Mouse (Mus musculus): ENCODE data around the gene Ube2r2. TPM values are rescaled to one million over a fixed set of nuclear protein-coding genes. Genes with fewer than 3 reads are reported as not detected.

Gene Ube2r2
- polyA plus RNA-seq, 1 experiment = 130 TPM

- TF ChIP-seq POLR2A (IDR thresholded peaks at IDR 0.05; ENCODE audit: insufficient read depth, low read length) = no peak
- TF ChIP-seq CTCF (IDR thresholded peaks at IDR 0.05; ENCODE audit: low read depth, low read length) = no peak
- TF ChIP-seq EP300 (IDR thresholded peaks at IDR 0.05; ENCODE audit: insufficient read depth, low read depth, low read length) = no peak
- no peaks in the 10 kb centered on the region for H3K4me1 ChIP-seq (ENCODE audit: control insufficient read depth, insufficient read depth, low read length)
- no peak overlapping the region for H3K27ac ChIP-seq (ENCODE audit: insufficient read depth, low read length)
- H3K27me3 ChIP-seq (ENCODE audit: control insufficient read depth, insufficient read depth, low read length, poor library complexity, severe bottlenecking) = no peaks in the 10 kb centered on the region
- no peak overlapping the region for H3K4me3 ChIP-seq (ENCODE audit: low read depth, low read length)
- H3K9ac ChIP-seq (ENCODE audit: low read depth, poor library complexity, severe bottlenecking) = no peak overlapping the region
- H3K9me3 ChIP-seq (replicated peaks; ENCODE audit: control insufficient read depth, insufficient read depth, low read length, poor library complexity, severe bottlenecking) = no peaks in the 10 kb centered on the region
- H3K36me3 ChIP-seq (ENCODE audit: control insufficient read depth, insufficient read depth, low read length, poor library complexity, severe bottlenecking) = no peaks in the 10 kb centered on the region
These were observed 5.7 kb upstream of the Ube2r2 start for GRCm38 (mm10) chr4:41129836-41130235.

GRCm38 (mm10) chr4:41132471-41132870, 3.1 kb upstream of the Ube2r2 start:
- TF ChIP-seq EP300 (IDR thresholded peaks at IDR 0.05; ENCODE audit: insufficient read depth, low read depth, low read length) (no peak), POLR2A (IDR thresholded peaks at IDR 0.05; ENCODE audit: insufficient read depth, low read length) (no peak), CTCF (IDR thresholded peaks at IDR 0.05; ENCODE audit: low read depth, low read length) (no peak)
- no peaks in the 10 kb centered on the region for H3K36me3 ChIP-seq (ENCODE audit: control insufficient read depth, insufficient read depth, low read length, poor library complexity, severe bottlenecking)
- H3K27ac ChIP-seq (ENCODE audit: insufficient read depth, low read length) = no peak overlapping the region
- H3K4me3 ChIP-seq (ENCODE audit: low read depth, low read length) = no peak overlapping the region
- no peak overlapping the region for H3K9ac ChIP-seq (ENCODE audit: low read depth, poor library complexity, severe bottlenecking)
- H3K9me3 ChIP-seq (replicated peaks; ENCODE audit: control insufficient read depth, insufficient read depth, low read length, poor library complexity, severe bottlenecking) = no peaks in the 10 kb centered on the region
- no peaks in the 10 kb centered on the region for H3K27me3 ChIP-seq (ENCODE audit: control insufficient read depth, insufficient read depth, low read length, poor library complexity, severe bottlenecking)
- no peaks in the 10 kb centered on the region for H3K4me1 ChIP-seq (ENCODE audit: control insufficient read depth, insufficient read depth, low read length)

- no peak overlapping the region for H3K9ac ChIP-seq (ENCODE audit: low read depth, poor library complexity, severe bottlenecking)
- H3K9me3 ChIP-seq (replicated peaks; ENCODE audit: control insufficient read depth, insufficient read depth, low read length, poor library complexity, severe bottlenecking) = no peaks in the 10 kb centered on the region
- H3K27ac ChIP-seq (ENCODE audit: insufficient read depth, low read length) = no peak overlapping the region
These were observed 1.8 kb upstream of the Ube2r2 start for GRCm38 (mm10) chr4:41133529-41134291.

GRCm38 (mm10) chr4:41134935-41135710, 420 bp upstream of the Ube2r2 start:
- H3K27ac ChIP-seq (ENCODE audit: insufficient read depth, low read length) = peak overlapping the region; percentile 65
- no peaks in the 10 kb centered on the region for H3K36me3 ChIP-seq (ENCODE audit: control insufficient read depth, insufficient read depth, low read length, poor library complexity, severe bottlenecking)
- H3K4me3 ChIP-seq (ENCODE audit: low read depth, low read length) = peak overlapping the region; percentile 74
- no peaks in the 10 kb centered on the region for H3K9me3 ChIP-seq (replicated peaks; ENCODE audit: control insufficient read depth, insufficient read depth, low read length, poor library complexity, severe bottlenecking)
- TF ChIP-seq CTCF (IDR thresholded peaks at IDR 0.05; ENCODE audit: low read depth, low read length) (no peak), EP300 (IDR thresholded peaks at IDR 0.05; ENCODE audit: insufficient read depth, low read depth, low read length) (no peak), POLR2A (IDR thresholded peaks at IDR 0.05; ENCODE audit: insufficient read depth, low read length) (no peak)
- no peaks in the 10 kb centered on the region for H3K27me3 ChIP-seq (ENCODE audit: control insufficient read depth, insufficient read depth, low read length, poor library complexity, severe bottlenecking)
- peak overlapping the region; percentile 100 for H3K9ac ChIP-seq (ENCODE audit: low read depth, poor library complexity, severe bottlenecking)
- H3K4me1 ChIP-seq (ENCODE audit: control insufficient read depth, insufficient read depth, low read length) = no peaks in the 10 kb centered on the region

More at GRCm38 (mm10) chr4:41133529-41134291, 1.8 kb upstream of the Ube2r2 start:
- no peaks in the 10 kb centered on the region for H3K4me1 ChIP-seq (ENCODE audit: control insufficient read depth, insufficient read depth, low read length)
- no peak overlapping the region for H3K4me3 ChIP-seq (ENCODE audit: low read depth, low read length)
- no peaks in the 10 kb centered on the region for H3K27me3 ChIP-seq (ENCODE audit: control insufficient read depth, insufficient read depth, low read length, poor library complexity, severe bottlenecking)
- no peaks in the 10 kb centered on the region for H3K36me3 ChIP-seq (ENCODE audit: control insufficient read depth, insufficient read depth, low read length, poor library complexity, severe bottlenecking)
- no peak for TF ChIP-seq POLR2A (IDR thresholded peaks at IDR 0.05; ENCODE audit: insufficient read depth, low read length)
- no peak for TF ChIP-seq CTCF (IDR thresholded peaks at IDR 0.05; ENCODE audit: low read depth, low read length)
- TF ChIP-seq EP300 (IDR thresholded peaks at IDR 0.05; ENCODE audit: insufficient read depth, low read depth, low read length) = no peak

- TF ChIP-seq POLR2A (IDR thresholded peaks at IDR 0.05; ENCODE audit: insufficient read depth, low read length) (no peak), EP300 (IDR thresholded peaks at IDR 0.05; ENCODE audit: insufficient read depth, low read depth, low read length) (no peak), CTCF (IDR thresholded peaks at IDR 0.05; ENCODE audit: low read depth, low read length) (no peak)
- Histone ChIP-seq H3K9ac (ENCODE audit: low read depth, poor library complexity, severe bottlenecking) (peak overlapping the region; percentile 100), H3K9me3 (replicated peaks; ENCODE audit: control insufficient read depth, insufficient read depth, low read length, poor library complexity, severe bottlenecking) (no peaks in the 10 kb centered on the region)
These were observed 887 bp downstream of the Ube2r2 start for GRCm38 (mm10) chr4:41136454-41136805.

GRCm38 (mm10) chr4:41136811-41137210, 1.3 kb downstream of the Ube2r2 start:
- H3K27ac ChIP-seq (ENCODE audit: insufficient read depth, low read length) = peak overlapping the region; percentile 68
- peak overlapping the region; percentile 74 for H3K4me3 ChIP-seq (ENCODE audit: low read depth, low read length)
- TF ChIP-seq POLR2A (IDR thresholded peaks at IDR 0.05; ENCODE audit: insufficient read depth, low read length) = no peak
- no peak for TF ChIP-seq EP300 (IDR thresholded peaks at IDR 0.05; ENCODE audit: insufficient read depth, low read depth, low read length)
- H3K27me3 ChIP-seq (ENCODE audit: control insufficient read depth, insufficient read depth, low read length, poor library complexity, severe bottlenecking) = no peaks in the 10 kb centered on the region
- H3K4me1 ChIP-seq (ENCODE audit: control insufficient read depth, insufficient read depth, low read length) = no peaks in the 10 kb centered on the region
- H3K9ac ChIP-seq (ENCODE audit: low read depth, poor library complexity, severe bottlenecking) = peak overlapping the region; percentile 100
- H3K36me3 ChIP-seq (ENCODE audit: control insufficient read depth, insufficient read depth, low read length, poor library complexity, severe bottlenecking) = peaks cover 4% of the 10 kb centered on the region
- no peaks in the 10 kb centered on the region for H3K9me3 ChIP-seq (replicated peaks; ENCODE audit: control insufficient read depth, insufficient read depth, low read length, poor library complexity, severe bottlenecking)

More at GRCm38 (mm10) chr4:41136454-41136805, 887 bp downstream of the Ube2r2 start:
- Histone ChIP-seq H3K27me3 (ENCODE audit: control insufficient read depth, insufficient read depth, low read length, poor library complexity, severe bottlenecking) (no peaks in the 10 kb centered on the region), H3K36me3 (ENCODE audit: control insufficient read depth, insufficient read depth, low read length, poor library complexity, severe bottlenecking) (peaks cover 4% of the 10 kb centered on the region), H3K27ac (ENCODE audit: insufficient read depth, low read length) (peak overlapping the region; percentile 68), H3K4me3 (ENCODE audit: low read depth, low read length) (peak overlapping the region; percentile 74), H3K4me1 (ENCODE audit: control insufficient read depth, insufficient read depth, low read length) (no peaks in the 10 kb centered on the region)
